Mouse (Mus musculus) olfactory bulb, adult 2 months (tissue): Measurements from ENCODE around the gene Rpl39.

Experiments used
- CTCF ChIP-seq: fragments of 200-500 bp; IDR thresholded peaks from 2 replicates; pipeline ENCODE4 v1.5.1; 2012; ENCODE audit warnings: low read depth, mild to moderate bottlenecking, low read length, moderate library complexity; ENCODE audit not compliant: insufficient read depth
- POLR2A ChIP-seq: fragments of 200-500 bp; IDR thresholded peaks from 2 replicates; pipeline ENCODE4 v1.6.1; 2012; ENCODE audit warnings: mild to moderate bottlenecking, low read depth, low read length, moderate library complexity; ENCODE audit not compliant: insufficient read depth

GRCm38 (mm10) chrX:37063902-37064301 lies 21.3 kb downstream of the Rpl39 start:
- TF ChIP-seq POLR2A (no peak), CTCF (no peak)
